Mouse (Mus musculus) liver, embryonic 16.5 days (tissue): ENCODE results near the gene Fam222b. TPM values are rescaled to one million over a fixed set of nuclear protein-coding genes. Genes with fewer than 3 reads are reported as not detected.

Experiments
- ATAC-seq: fragments of 200-750 bp; cut with Nextera tagmentation; 2 replicates; pipeline ENCODE4 v1.8.0; 2017; ENCODE audit warnings: low read depth, mild to moderate bottlenecking, moderate number of reproducible peaks, moderate library complexity
- H3K27ac ChIP-seq: fragments of 300-500 bp; sonication (generic); 2 replicates; pipeline ENCODE4 v1.5.1; 2014; ENCODE audit warnings: mild to moderate bottlenecking, low read length
- H3K27me3 ChIP-seq: fragments of 300-500 bp; sonication (generic); 2 replicates; pipeline ENCODE4 v1.6.1; 2014; ENCODE audit warnings: low read depth, low read length, mixed read lengths; ENCODE audit not compliant: control insufficient read depth, insufficient read depth
- H3K36me3 ChIP-seq: fragments of 300-500 bp; sonication (generic); 2 replicates; pipeline ENCODE4 v1.6.1; 2014; ENCODE audit warnings: mild to moderate bottlenecking; ENCODE audit not compliant: control insufficient read depth, insufficient read depth
- H3K4me1 ChIP-seq: fragments of 300-500 bp; sonication (generic); 2 replicates; pipeline ENCODE4 v1.6.1; 2014; ENCODE audit warnings: low read depth, low read length, mixed read lengths; ENCODE audit not compliant: control insufficient read depth
- H3K4me2 ChIP-seq: fragments of 300-500 bp; sonication (generic); 2 replicates; pipeline ENCODE4 v1.6.1; 2014; ENCODE audit warnings: low read depth, low read length, mixed read lengths
- H3K4me3 ChIP-seq: fragments of 300-500 bp; sonication (generic); 2 replicates; pipeline ENCODE4 v1.5.1; 2014; ENCODE audit warnings: low read depth, mild to moderate bottlenecking, low read length
- H3K9ac ChIP-seq: fragments of 300-500 bp; sonication (generic); 2 replicates; pipeline ENCODE4 v1.6.1; 2014; ENCODE audit warnings: low read depth, low read length
- H3K9me3 ChIP-seq: fragments of 300-500 bp; sonication (generic); replicated peaks from 2 replicates; pipeline ENCODE4 v1.6.1; 2016; ENCODE audit warnings: low read length; ENCODE audit not compliant: control insufficient read depth
- WGBS: fragments of 180-500 bp; shearing (Covaris S2); extraction: QIAGEN DNeasy Blood & Tissue Kit; methylation state at CpG from one replicate; pipeline ENCODE4 v1.1.7; 2014; ENCODE audit not compliant: insufficient replicate concordance; 5-methylcytosine and 5-hydroxymethylcytosine counted together
- polyA plus RNA-seq: library from polyadenylated mRNA; unstranded; fragments of >200 nt; fragmentation: Nextera tagmentation; extraction: Ambion mirVana; gene quantifications from 2 replicates; pipeline ENCODE4 v1.2.1, GENCODE M21; 2015

Fam222b gene
- polyA plus RNA-seq, 1 experiment from 2014 or later = 4.9 TPM

GRCm38 (mm10) chr11:78161968-78162367, 67.5 kb downstream of the Fam222b start:
- no peak overlapping the region for H3K9ac ChIP-seq
- peaks cover 42% of the 10 kb centered on the region for H3K36me3 ChIP-seq
- 52% methylated on average over 4 of the region's 4 CpGs for WGBS
- peaks cover 58% of the 10 kb centered on the region for H3K4me1 ChIP-seq
- no peak for ATAC-seq
- no peaks in the 10 kb centered on the region for H3K9me3 ChIP-seq
- no peaks in the 10 kb centered on the region for H3K27me3 ChIP-seq
- H3K4me3 ChIP-seq = no peak overlapping the region
- H3K4me2 ChIP-seq = no peak overlapping the region
- H3K27ac ChIP-seq = no peak overlapping the region; the same call in 1 of the 2 replicates

GRCm38 (mm10) chr11:78162504-78162903, 68.0 kb downstream of the Fam222b start:
- peaks cover 63% of the 10 kb centered on the region for H3K4me1 ChIP-seq
- peaks cover 40% of the 10 kb centered on the region for H3K36me3 ChIP-seq
- H3K9me3 ChIP-seq = no peaks in the 10 kb centered on the region
- 0 out of 2 replicates have a peak overlapping the region, but pooled peaks have one; percentile 30 for H3K27ac ChIP-seq
- peak overlapping the region; percentile 100 for H3K4me2 ChIP-seq
- H3K9ac ChIP-seq = 0 out of 2 replicates have a peak overlapping the region, but pooled peaks have one; percentile 98
- H3K4me3 ChIP-seq = peak overlapping the region; percentile 96
- 74% methylated on average over 6 of the region's 6 CpGs for WGBS
- no peaks in the 10 kb centered on the region for H3K27me3 ChIP-seq
- no peak for ATAC-seq

- Histone ChIP-seq H3K36me3 (peaks cover 34% of the 10 kb centered on the region), H3K4me1 (peaks cover 68% of the 10 kb centered on the region), H3K4me2 (peak overlapping the region; percentile 100), H3K4me3 (peak overlapping the region; percentile 96), H3K27me3 (no peaks in the 10 kb centered on the region), H3K9me3 (no peaks in the 10 kb centered on the region), H3K27ac (peak overlapping the region; percentile 87; the same call in 1 of the 2 replicates), H3K9ac (peak overlapping the region; percentile 98)
- no peak for ATAC-seq
- WGBS = 90% methylated on average over 2 of the region's 2 CpGs
These were observed 68.6 kb downstream of the Fam222b start for GRCm38 (mm10) chr11:78163045-78163444.

GRCm38 (mm10) chr11:78163681-78164603, 69.5 kb downstream of the Fam222b start:
- under 1% methylated on average over 22 of the region's 22 CpGs for WGBS
- Histone ChIP-seq H3K4me1 (peaks cover 76% of the 10 kb centered on the region), H3K9ac (peak overlapping the region; percentile 98), H3K27ac (peak overlapping the region; percentile 87), H3K36me3 (peaks cover 26% of the 10 kb centered on the region), H3K9me3 (no peaks in the 10 kb centered on the region), H3K4me3 (peak overlapping the region; percentile 96), H3K27me3 (no peaks in the 10 kb centered on the region), H3K4me2 (peak overlapping the region; percentile 100)
- ATAC-seq = no peak

GRCm38 (mm10) chr11:78164604-78164923, 70.1 kb downstream of the Fam222b start:
- H3K36me3 ChIP-seq = peaks cover 23% of the 10 kb centered on the region
- H3K4me1 ChIP-seq = peaks cover 77% of the 10 kb centered on the region
- no peak for ATAC-seq
- H3K27me3 ChIP-seq = no peaks in the 10 kb centered on the region
- peak overlapping the region; percentile 87 for H3K27ac ChIP-seq
- peak overlapping the region; percentile 98 for H3K9ac ChIP-seq
- peak overlapping the region; percentile 96 for H3K4me3 ChIP-seq
- H3K4me2 ChIP-seq = peak overlapping the region; percentile 100
- under 1% methylated on average over 14 of the region's 14 CpGs for WGBS
- no peaks in the 10 kb centered on the region for H3K9me3 ChIP-seq

GRCm38 (mm10) chr11:78164924-78165760, 70.7 kb downstream of the Fam222b start, which contains the start of gene Traf4:
Gene Traf4 (minus strand): TSS chr11:78165589.
- Histone ChIP-seq H3K4me1 (peaks cover 79% of the 10 kb centered on the region), H3K9ac (peak within 1 kb of the TSS; percentile 98), H3K9me3 (no peaks in the 10 kb centered on the region), H3K27ac (peak within 1 kb of the TSS; percentile 89), H3K4me3 (peak within 1 kb of the TSS; percentile 96), H3K36me3 (peaks cover 17% of the 10 kb centered on the region), H3K4me2 (peak within 1 kb of the TSS; percentile 100), H3K27me3 (no peaks in the 10 kb centered on the region)
- ATAC-seq = peak; percentile 85
- under 1% methylated on average over 75 of the region's 78 CpGs for WGBS

- Histone ChIP-seq H3K4me3 (peak overlapping the region; percentile 96), H3K9ac (peak overlapping the region; percentile 98), H3K4me2 (peak overlapping the region; percentile 100), H3K27me3 (no peaks in the 10 kb centered on the region), H3K4me1 (peaks cover 84% of the 10 kb centered on the region), H3K9me3 (no peaks in the 10 kb centered on the region), H3K36me3 (peaks cover 11% of the 10 kb centered on the region), H3K27ac (peak overlapping the region; percentile 89)
- WGBS = 3% methylated on average over 16 of the region's 16 CpGs
- peak; percentile 12 for ATAC-seq
These were observed 71.3 kb downstream of the Fam222b start for GRCm38 (mm10) chr11:78165761-78166109.

GRCm38 (mm10) chr11:78166161-78166560, 71.7 kb downstream of the Fam222b start:
- WGBS = 54% methylated on average over 4 of the region's 4 CpGs
- peak overlapping the region; percentile 96 for H3K4me3 ChIP-seq
- ATAC-seq = no peak
- H3K27me3 ChIP-seq = no peaks in the 10 kb centered on the region
- H3K27ac ChIP-seq = peak overlapping the region; percentile 89
- peak overlapping the region; percentile 98 for H3K9ac ChIP-seq
- no peaks in the 10 kb centered on the region for H3K9me3 ChIP-seq
- peaks cover 83% of the 10 kb centered on the region for H3K4me1 ChIP-seq
- peak overlapping the region; percentile 100 for H3K4me2 ChIP-seq
- H3K36me3 ChIP-seq = peaks cover 7% of the 10 kb centered on the region
